Mouse (Mus musculus) myocyte (in vitro differentiated cells): ENCODE data around the gene Ppp2r5d.

Experiments
- CEBPB ChIP-seq: IDR thresholded peaks from 2 replicates; pipeline ENCODE4 v1.6.1; 2011; ENCODE audit warnings: mild to moderate bottlenecking, moderate library complexity; ENCODE audit not compliant: poor library complexity, insufficient read depth, severe bottlenecking
- E2F4 ChIP-seq: IDR thresholded peaks from one replicate; pipeline ENCODE4 v1.6.1; 2011; ENCODE audit warnings: mild to moderate bottlenecking, control low read depth, moderate library complexity; ENCODE audit not compliant: insufficient read depth
- POLR2A ChIP-seq: IDR thresholded peaks from one replicate; pipeline ENCODE4 v1.6.1; 2011; ENCODE audit warnings: low read depth, mild to moderate bottlenecking, control low read depth, moderate library complexity; ENCODE audit not compliant: insufficient read length
- POLR2AphosphoS2 ChIP-seq: IDR thresholded peaks from one replicate; pipeline ENCODE4 v1.6.1; 2011; ENCODE audit warnings: low read depth, control low read depth; ENCODE audit not compliant: insufficient read length
- TCF3 ChIP-seq: IDR thresholded peaks from one replicate; pipeline ENCODE4 v1.6.1; 2011; ENCODE audit warnings: low read depth, control low read depth; ENCODE audit not compliant: insufficient read length
- USF1 ChIP-seq: IDR thresholded peaks from one replicate; pipeline ENCODE4 v1.6.1; 2011; ENCODE audit warnings: low read depth, mild to moderate bottlenecking, control low read depth, moderate library complexity

DNA sequence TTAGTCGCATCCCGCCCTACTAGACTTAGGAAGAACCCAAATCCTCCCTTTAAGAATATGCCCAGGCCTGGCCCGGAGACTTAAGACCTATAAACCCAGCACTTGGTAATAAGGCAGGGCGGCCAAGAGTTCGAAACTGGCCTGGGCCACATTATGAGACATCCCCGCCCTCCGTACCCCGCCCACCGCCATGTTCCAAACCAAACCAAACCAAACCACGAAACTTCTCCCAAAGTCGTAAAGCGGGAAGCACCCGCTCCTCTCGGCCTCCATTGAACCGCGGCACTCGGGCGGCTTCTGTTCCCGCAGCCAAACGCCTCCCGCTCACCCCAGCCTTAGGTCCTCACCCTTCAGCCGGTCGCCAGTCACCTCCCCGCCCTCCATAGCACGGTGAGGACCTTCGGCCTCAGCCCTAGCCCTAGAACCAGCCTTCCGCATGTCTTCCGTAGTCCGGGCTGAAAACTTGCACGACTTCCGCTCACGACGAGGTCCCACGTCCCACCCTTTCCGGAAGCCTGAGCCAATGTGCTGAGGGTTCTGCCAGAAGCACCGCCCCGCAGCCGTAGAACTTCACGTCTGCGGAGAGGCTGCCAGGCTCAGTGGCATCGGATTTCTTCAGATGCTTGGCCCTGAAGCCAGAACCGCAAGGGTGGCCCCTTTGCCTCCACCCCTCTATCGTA, 30.9 kb downstream of the Ppp2r5d start, which contains the start of gene Rrp36:
- TF ChIP-seq POLR2A = peak; percentile 78
- no peak for TF ChIP-seq USF1
- TF ChIP-seq CEBPB = no peak
- peak; percentile 100 for TF ChIP-seq POLR2AphosphoS2
- TF ChIP-seq E2F4 = no peak
- TF ChIP-seq TCF3 = no peak
